Comparison of ENCODE assay signal across 8 mouse cellular contexts in the genomic region with DNA sequence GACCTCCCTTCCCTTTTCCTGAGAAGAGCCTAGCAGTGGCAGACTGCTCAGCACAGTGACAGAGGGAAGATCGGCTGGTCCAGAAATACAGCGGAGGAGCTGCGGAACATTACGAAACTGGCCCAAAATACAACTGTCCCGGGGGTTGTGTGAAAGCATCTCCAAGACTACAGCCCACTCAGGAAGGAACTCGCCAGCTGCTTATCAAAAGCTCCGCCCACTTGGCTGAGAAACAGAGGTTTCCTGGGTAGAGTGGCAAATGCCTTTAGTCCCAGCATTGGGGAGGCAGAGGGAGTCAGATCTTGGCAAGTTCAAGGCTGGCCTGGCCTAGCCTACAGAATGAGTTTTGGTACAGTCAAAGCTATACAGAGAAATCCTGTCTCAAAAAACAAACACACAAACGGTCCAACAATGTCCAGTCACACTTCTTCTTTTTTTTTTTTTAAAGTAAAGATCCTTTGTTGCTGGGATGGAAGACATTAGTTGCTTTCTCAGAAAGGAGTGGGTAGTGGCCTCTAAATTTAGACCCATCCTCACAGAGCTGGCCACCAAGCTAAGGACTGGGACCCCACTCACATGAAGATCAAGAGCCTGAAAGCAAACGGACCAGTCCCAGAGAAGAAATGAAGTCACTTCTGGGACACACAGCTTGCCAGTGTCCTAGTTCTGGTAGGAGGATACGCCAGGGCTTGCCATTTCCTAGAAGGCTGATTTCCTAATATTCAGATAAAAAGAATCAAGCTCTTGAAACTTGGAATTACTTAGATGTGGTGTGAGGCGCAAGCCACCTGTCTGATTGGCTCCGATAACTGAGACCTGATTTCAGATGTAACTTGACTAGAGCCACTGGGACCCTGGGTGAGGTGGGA. TPM values are rescaled to one million over a fixed set of nuclear protein-coding genes. Genes with fewer than 3 reads are reported as not detected.
DNase-seq lines count a peak whose midpoint lies in the region; ATAC-seq and TF ChIP-seq lines count a peak whose summit lies in the region.

No protein-coding gene starts in this region.

- TF ChIP-seq EP300 in liver, embryonic 14.5 days (IDR thresholded peaks at IDR 0.05; ENCODE audit: low read depth): no peak

- no peak for TF ChIP-seq CTCF in liver, embryonic 14.5 days (IDR thresholded peaks at IDR 0.05; ENCODE audit: low read depth)

- no peaks in the 10 kb centered on the region for H3K27me3 ChIP-seq in limb, embryonic 14.5 days (ENCODE audit: control insufficient read depth, insufficient read depth, low read length)
- no peaks in the 10 kb centered on the region for H3K27me3 ChIP-seq in limb, embryonic 10.5 days (ENCODE audit: low read depth, poor library complexity, severe bottlenecking)
- H3K27me3 ChIP-seq in heart, embryonic 11.5 days (ENCODE audit: control insufficient read depth, insufficient read depth, low read length): no peaks in the 10 kb centered on the region
- H3K27me3 ChIP-seq in liver, embryonic 14.5 days (ENCODE audit: control insufficient read depth, insufficient read depth, low read length): no peaks in the 10 kb centered on the region
- H3K27me3 ChIP-seq in neural tube, embryonic 14.5 days (ENCODE audit: control insufficient read depth, insufficient read depth, low read length): no peaks in the 10 kb centered on the region

- peaks cover 19% of the 10 kb centered on the region for H3K4me1 ChIP-seq in limb, embryonic 14.5 days (ENCODE audit: control insufficient read depth, insufficient read depth, low read length)
- H3K4me1 ChIP-seq in limb, embryonic 10.5 days: peaks cover 22% of the 10 kb centered on the region
- H3K4me1 ChIP-seq in heart, embryonic 11.5 days (ENCODE audit: control insufficient read depth, insufficient read depth, low read length): peaks cover 83% of the 10 kb centered on the region
- peaks cover 56 to 75% of the 10 kb centered on the region in 2 experiments for H3K4me1 ChIP-seq in liver, embryonic 14.5 days (replicated peaks; ENCODE audit: control insufficient read depth in 2 of 2, insufficient read depth in 2 of 2, low read length in 1 of 2)
- H3K4me1 ChIP-seq in neural tube, embryonic 14.5 days (ENCODE audit: control insufficient read depth, insufficient read depth, low read length): peaks cover 44% of the 10 kb centered on the region

- no peak overlapping the region for H3K4me3 ChIP-seq in limb, embryonic 14.5 days (replicated peaks; ENCODE audit: low read length)
- H3K4me3 ChIP-seq in limb, embryonic 10.5 days: no peak overlapping the region
- H3K4me3 ChIP-seq in heart, embryonic 11.5 days (ENCODE audit: low read depth, low read length): no peak overlapping the region
- H3K4me3 ChIP-seq in liver, embryonic 14.5 days (ENCODE audit: insufficient read depth in 1 of 2, low read depth in 2 of 2, low read length in 2 of 2): no peak overlapping the region
- H3K4me3 ChIP-seq in neural tube, embryonic 14.5 days (ENCODE audit: low read depth, low read length): no peak overlapping the region

- no peaks in the 10 kb centered on the region for H3K9me3 ChIP-seq in limb, embryonic 14.5 days (ENCODE audit: control insufficient read depth, low read length)
- no peaks in the 10 kb centered on the region for H3K9me3 ChIP-seq in limb, embryonic 10.5 days (replicated peaks)
- H3K9me3 ChIP-seq in heart, embryonic 11.5 days (replicated peaks; ENCODE audit: control insufficient read depth, low read length): no peaks in the 10 kb centered on the region
- no peaks in the 10 kb centered on the region for H3K9me3 ChIP-seq in liver, embryonic 14.5 days (ENCODE audit: control insufficient read depth, low read length)
- no peaks in the 10 kb centered on the region for H3K9me3 ChIP-seq in neural tube, embryonic 14.5 days (ENCODE audit: control insufficient read depth, low read length)

- WGBS in limb, embryonic 14.5 days: 74% methylated on average over 12 of the region's 12 CpGs
- 83% methylated on average over 12 of the region's 12 CpGs for WGBS in limb, embryonic 10.5 days
- WGBS in heart, embryonic 11.5 days (ENCODE audit: insufficient replicate concordance): 43% methylated on average over 12 of the region's 12 CpGs
- WGBS in liver, embryonic 14.5 days (ENCODE audit: insufficient replicate concordance): 27% methylated on average over 12 of the region's 12 CpGs
- WGBS in neural tube, embryonic 14.5 days: 62% methylated on average over 12 of the region's 12 CpGs

- peak; percentile 35 for DNase-seq in limb, embryonic 14.5 days (ENCODE audit: low spot score)
- no peak for DNase-seq in limb, embryonic 10.5 days (ENCODE audit: low spot score)
- peak; percentile 65 for DNase-seq in c-Kit-positive CD71-positive TER-119-positive erythroid progenitor cells, embryonic 14.5 days (ENCODE audit: low spot score)
- peak; percentile 77 for DNase-seq in kidney, postnatal 14 days
- DNase-seq in liver, embryonic 14.5 days (ENCODE audit: low read depth in 3 of 3, low spot score in 3 of 3): peak in 2 of 3 experiments; percentile 46 to 66
- DNase-seq in thymus, postnatal 4 days: peak; percentile 63

- no peak overlapping the region for H3K9ac ChIP-seq in limb, embryonic 14.5 days (ENCODE audit: low read depth, low read length, severe bottlenecking)
- no peak overlapping the region for H3K9ac ChIP-seq in heart, embryonic 11.5 days (ENCODE audit: low read depth, low read length)
- 0 out of 2 replicates have a peak overlapping the region, but pooled peaks have one; percentile 24 for H3K9ac ChIP-seq in liver, embryonic 14.5 days (replicated peaks)
- H3K9ac ChIP-seq in neural tube, embryonic 14.5 days (replicated peaks; ENCODE audit: low read depth, low read length): no peak overlapping the region

- no peak overlapping the region for H3K27ac ChIP-seq in limb, embryonic 14.5 days (replicated peaks; ENCODE audit: low read depth, low read length)
- no peak overlapping the region for H3K27ac ChIP-seq in limb, embryonic 10.5 days
- H3K27ac ChIP-seq in heart, embryonic 11.5 days (ENCODE audit: low read depth, low read length): peak overlapping the region; percentile 35
- peak overlapping the region; percentile 13 for H3K27ac ChIP-seq in liver, embryonic 14.5 days
- peak overlapping the region; percentile 60 for H3K27ac ChIP-seq in neural tube, embryonic 14.5 days (ENCODE audit: low read depth, low read length)

- ATAC-seq in limb, embryonic 14.5 days (ENCODE audit: low FRiP score, low read depth): no peak
- peak; percentile 37 for ATAC-seq in heart, embryonic 11.5 days (replicated peaks; ENCODE audit: insufficient number of reproducible peaks, low FRiP score, low TSS enrichment)
- peak; percentile 59 for ATAC-seq in liver, embryonic 14.5 days (ENCODE audit: insufficient read depth)
- peak; percentile 59; the same call in 1 of the 2 replicates for ATAC-seq in neural tube, embryonic 14.5 days (ENCODE audit: low read depth)

- H3K36me3 ChIP-seq in limb, embryonic 14.5 days (ENCODE audit: control insufficient read depth, insufficient read depth, low read length): peaks cover 3% of the 10 kb centered on the region; the same call in 1 of the 2 replicates
- peaks cover 37% of the 10 kb centered on the region for H3K36me3 ChIP-seq in limb, embryonic 10.5 days
- H3K36me3 ChIP-seq in heart, embryonic 11.5 days (ENCODE audit: control insufficient read depth, insufficient read depth, low read length): no peaks in the 10 kb centered on the region
- H3K36me3 ChIP-seq in liver, embryonic 14.5 days (replicated peaks; ENCODE audit: control insufficient read depth, insufficient read depth, low read depth): no peaks in the 10 kb centered on the region
- H3K36me3 ChIP-seq in neural tube, embryonic 14.5 days (ENCODE audit: control insufficient read depth, insufficient read depth, low read length): no peaks in the 10 kb centered on the region

- TF ChIP-seq POLR2A in limb, embryonic 14.5 days (IDR thresholded peaks at IDR 0.05; ENCODE audit: borderline replicate concordance, extremely low read depth, insufficient read depth, insufficient read length): no peak

- no peak overlapping the region for H3K4me2 ChIP-seq in limb, embryonic 14.5 days (replicated peaks; ENCODE audit: low read depth, low read length, severe bottlenecking)
- peak overlapping the region; percentile 38 for H3K4me2 ChIP-seq in heart, embryonic 11.5 days
- H3K4me2 ChIP-seq in liver, embryonic 14.5 days (ENCODE audit: low read depth): peak overlapping the region; percentile 45
- no peak overlapping the region for H3K4me2 ChIP-seq in neural tube, embryonic 14.5 days (ENCODE audit: low read depth, low read length)

RNA-seq across cellular contexts. Expression of gene Vps37b, which starts 12.5 kb away (rescaled TPM):
- polyA plus RNA-seq in limb, embryonic 14.5 days (2012; rRNA removed): 44.2 and 54.9 TPM in 2 replicates
- polyA plus RNA-seq in limb, embryonic 14.5 days (2014; fragmentation: Nextera tagmentation; extraction: Ambion mirVana): 29.3 and 34.4 TPM in 2 replicates
- polyA plus RNA-seq in limb, embryonic 10.5 days (2016; fragmentation: Nextera tagmentation; extraction: Ambion mirVana): 40.5 and 42.6 TPM in 2 replicates
- polyA plus RNA-seq in heart, embryonic 11.5 days (2014; fragmentation: Nextera tagmentation; extraction: Ambion mirVana): 43.3 and 48.2 TPM in 2 replicates
- polyA plus RNA-seq in liver, embryonic 14.5 days (2012; rRNA removed): 11.3 and 11.5 TPM in 2 replicates
- 8.8 and 12.6 TPM in 2 replicates for polyA plus RNA-seq in liver, embryonic 14.5 days (2014; fragmentation: Nextera tagmentation; extraction: Ambion mirVana)
- polyA plus RNA-seq in neural tube, embryonic 14.5 days (2014; fragmentation: Nextera tagmentation; extraction: Ambion mirVana): 47.1 and 58.1 TPM in 2 replicates

RNA-seq across cellular contexts. Expression of gene Hip1r, which starts 46.2 kb away (rescaled TPM):
- 10.6 and 12.3 TPM in 2 replicates for polyA plus RNA-seq in limb, embryonic 14.5 days (2012; rRNA removed)
- polyA plus RNA-seq in limb, embryonic 14.5 days (2014; fragmentation: Nextera tagmentation; extraction: Ambion mirVana): 8.7 and 9.9 TPM in 2 replicates
- 7.1 and 8.3 TPM in 2 replicates for polyA plus RNA-seq in limb, embryonic 10.5 days (2016; fragmentation: Nextera tagmentation; extraction: Ambion mirVana)
- 2.7 and 2.9 TPM in 2 replicates for polyA plus RNA-seq in heart, embryonic 11.5 days (2014; fragmentation: Nextera tagmentation; extraction: Ambion mirVana)
- 6.4 and 7.6 TPM in 2 replicates for polyA plus RNA-seq in liver, embryonic 14.5 days (2012; rRNA removed)
- 6.2 and 7.2 TPM in 2 replicates for polyA plus RNA-seq in liver, embryonic 14.5 days (2014; fragmentation: Nextera tagmentation; extraction: Ambion mirVana)
- polyA plus RNA-seq in neural tube, embryonic 14.5 days (2014; fragmentation: Nextera tagmentation; extraction: Ambion mirVana): 19.7 and 21.4 TPM in 2 replicates

Comparison
In these comparisons a context has a peak if more than half of its experiments do, and no peak if none do; other contexts are left out.
1. H3K27ac ChIP-seq: peak in heart, embryonic 11.5 days (single experiment), liver, embryonic 14.5 days (single experiment) and neural tube, embryonic 14.5 days (single experiment); none in limb, embryonic 14.5 days (single experiment) and limb, embryonic 10.5 days (single experiment).
2. H3K4me2 ChIP-seq: peak in heart, embryonic 11.5 days (single experiment) and liver, embryonic 14.5 days (single experiment); none in limb, embryonic 14.5 days (single experiment) and neural tube, embryonic 14.5 days (single experiment).